Mouse (Mus musculus) urinary bladder, postnatal 14 days (tissue): ENCODE data around the gene Tubb5.
A peak's percentile ranks its signal among the peaks of the same experiment; 100 is the strongest.

Experiments
- DNase-seq: peaks from one replicate; pipeline ENCODE4 v3.0.0; 2021; ENCODE audit warnings: low spot score

The Tubb5 gene

GRCm38 (mm10) chr17:35825109-35825850 lies 12.8 kb downstream of the Tubb5 start:
- no peak for DNase-seq

- DNase-seq = no peak
These were observed 13.7 kb downstream of the Tubb5 start for GRCm38 (mm10) chr17:35824402-35824801.

- peak; percentile 91 for DNase-seq
These were observed 14.9 kb downstream of the Tubb5 start, which contains the start of gene Flot1 for GRCm38 (mm10) chr17:35822964-35823937. Gene Flot1 (plus strand): TSS chr17:35823230.

- DNase-seq = no peak
These were observed 15.5 kb downstream of the Tubb5 start for GRCm38 (mm10) chr17:35822564-35822963.

- peak; percentile 91 for DNase-seq
These were observed 16.4 kb downstream of the Tubb5 start, which contains the start of gene Ier3 for GRCm38 (mm10) chr17:35821439-35822430. Gene Ier3 (plus strand): TSS chr17:35821684.

GRCm38 (mm10) chr17:35820111-35820510 lies 18.0 kb downstream of the Tubb5 start:
- DNase-seq = no peak

GRCm38 (mm10) chr17:35817226-35817625 lies 20.9 kb downstream of the Tubb5 start:
- DNase-seq = no peak

GRCm38 (mm10) chr17:35816686-35817085 lies 21.4 kb downstream of the Tubb5 start:
- DNase-seq = no peak

GRCm38 (mm10) chr17:35815836-35816235 lies 22.3 kb downstream of the Tubb5 start:
- no peak for DNase-seq

GRCm38 (mm10) chr17:35814678-35815077 lies 23.4 kb downstream of the Tubb5 start:
- peak; percentile 46 for DNase-seq

GRCm38 (mm10) chr17:35813653-35814052 lies 24.5 kb downstream of the Tubb5 start:
- DNase-seq = no peak

- DNase-seq = peak; percentile 96
These were observed 24.9 kb downstream of the Tubb5 start for GRCm38 (mm10) chr17:35813245-35813647.

- DNase-seq = peak; percentile 49
These were observed 25.4 kb downstream of the Tubb5 start for GRCm38 (mm10) chr17:35812736-35813135.

GRCm38 (mm10) chr17:35812307-35812706 lies 25.8 kb downstream of the Tubb5 start:
- no peak for DNase-seq

- no peak for DNase-seq
These were observed 27.0 kb downstream of the Tubb5 start for GRCm38 (mm10) chr17:35810900-35811648.

- no peak for DNase-seq
These were observed 28.7 kb downstream of the Tubb5 start for GRCm38 (mm10) chr17:35809395-35809794.

GRCm38 (mm10) chr17:35808073-35808472 lies 30.0 kb downstream of the Tubb5 start:
- peak; percentile 43 for DNase-seq

- DNase-seq = no peak
These were observed 34.2 kb downstream of the Tubb5 start for GRCm38 (mm10) chr17:35803858-35804399.

GRCm38 (mm10) chr17:35803020-35803419 lies 35.1 kb downstream of the Tubb5 start:
- DNase-seq = no peak

GRCm38 (mm10) chr17:35800905-35801304 lies 37.2 kb downstream of the Tubb5 start:
- no peak for DNase-seq
